Mouse (Mus musculus): Measurements from ENCODE around the gene Acap2. TPM values are rescaled to one million over a fixed set of nuclear protein-coding genes. Genes with fewer than 3 reads are reported as not detected.

Acap2 gene
- polyA plus RNA-seq, 1 experiment from 2014 or later: 10.6 TPM

- ATAC-seq (replicated peaks; ENCODE audit: extremely low read depth, insufficient read depth, low FRiP score): no peak
- H3K27me3 ChIP-seq (ENCODE audit: control insufficient read depth, insufficient read depth, low read length): no peaks in the 10 kb centered on the region
- no peak overlapping the region for H3K9ac ChIP-seq (ENCODE audit: low read length)
- no peaks in the 10 kb centered on the region for H3K36me3 ChIP-seq (ENCODE audit: control insufficient read depth, insufficient read depth)
- no peak overlapping the region for H3K4me2 ChIP-seq (ENCODE audit: low read depth, low read length)
- peaks cover 25% of the 10 kb centered on the region for H3K4me1 ChIP-seq (ENCODE audit: control insufficient read depth, insufficient read depth, low read length)
- H3K4me3 ChIP-seq (ENCODE audit: low read length): no peak overlapping the region
- 89% methylated on average over 2 of the region's 2 CpGs for WGBS
- H3K27ac ChIP-seq (ENCODE audit: low read length): no peak overlapping the region
- no peaks in the 10 kb centered on the region for H3K9me3 ChIP-seq (replicated peaks; ENCODE audit: control insufficient read depth, low read length)
Measured at GRCm38 (mm10) chr16:31185757-31186156, 15.3 kb downstream of the Acap2 start.

GRCm38 (mm10) chr16:31184727-31185126, 16.3 kb downstream of the Acap2 start:
- Histone ChIP-seq H3K36me3 (ENCODE audit: control insufficient read depth, insufficient read depth) (no peaks in the 10 kb centered on the region), H3K4me2 (ENCODE audit: low read depth, low read length) (no peak overlapping the region), H3K9me3 (replicated peaks; ENCODE audit: control insufficient read depth, low read length) (no peaks in the 10 kb centered on the region), H3K9ac (ENCODE audit: low read length) (no peak overlapping the region), H3K27ac (ENCODE audit: low read length) (no peak overlapping the region), H3K4me1 (ENCODE audit: control insufficient read depth, insufficient read depth, low read length) (peaks cover 25% of the 10 kb centered on the region), H3K4me3 (ENCODE audit: low read length) (no peak overlapping the region), H3K27me3 (ENCODE audit: control insufficient read depth, insufficient read depth, low read length) (no peaks in the 10 kb centered on the region)
- ATAC-seq (replicated peaks; ENCODE audit: extremely low read depth, insufficient read depth, low FRiP score): no peak
- 71% methylated on average over 4 of the region's 4 CpGs for WGBS

GRCm38 (mm10) chr16:31182576-31182975, 18.5 kb downstream of the Acap2 start:
- H3K27ac ChIP-seq (ENCODE audit: low read length): no peak overlapping the region
- ATAC-seq (replicated peaks; ENCODE audit: extremely low read depth, insufficient read depth, low FRiP score): no peak; the same call in 1 of the 2 replicates
- H3K9ac ChIP-seq (ENCODE audit: low read length): no peak overlapping the region
- 44% methylated on average over 9 of the region's 9 CpGs for WGBS
- no peaks in the 10 kb centered on the region for H3K9me3 ChIP-seq (replicated peaks; ENCODE audit: control insufficient read depth, low read length)
- no peaks in the 10 kb centered on the region for H3K27me3 ChIP-seq (ENCODE audit: control insufficient read depth, insufficient read depth, low read length)
- no peak overlapping the region for H3K4me2 ChIP-seq (ENCODE audit: low read depth, low read length)
- H3K4me1 ChIP-seq (ENCODE audit: control insufficient read depth, insufficient read depth, low read length): peaks cover 14% of the 10 kb centered on the region
- no peak overlapping the region for H3K4me3 ChIP-seq (ENCODE audit: low read length)
- no peaks in the 10 kb centered on the region for H3K36me3 ChIP-seq (ENCODE audit: control insufficient read depth, insufficient read depth)

GRCm38 (mm10) chr16:31180843-31181242, 20.2 kb downstream of the Acap2 start:
- Histone ChIP-seq H3K27me3 (ENCODE audit: control insufficient read depth, insufficient read depth, low read length) (no peaks in the 10 kb centered on the region), H3K27ac (ENCODE audit: low read length) (no peak overlapping the region), H3K4me1 (ENCODE audit: control insufficient read depth, insufficient read depth, low read length) (peaks cover 14% of the 10 kb centered on the region), H3K9me3 (replicated peaks; ENCODE audit: control insufficient read depth, low read length) (no peaks in the 10 kb centered on the region), H3K4me3 (ENCODE audit: low read length) (no peak overlapping the region), H3K36me3 (ENCODE audit: control insufficient read depth, insufficient read depth) (no peaks in the 10 kb centered on the region), H3K9ac (ENCODE audit: low read length) (no peak overlapping the region), H3K4me2 (ENCODE audit: low read depth, low read length) (no peak overlapping the region)
- 85% methylated on average over 8 of the region's 8 CpGs for WGBS
- no peak for ATAC-seq (replicated peaks; ENCODE audit: extremely low read depth, insufficient read depth, low FRiP score)

GRCm38 (mm10) chr16:31179384-31179783, 21.7 kb downstream of the Acap2 start:
- no peaks in the 10 kb centered on the region for H3K36me3 ChIP-seq (ENCODE audit: control insufficient read depth, insufficient read depth)
- no peaks in the 10 kb centered on the region for H3K9me3 ChIP-seq (replicated peaks; ENCODE audit: control insufficient read depth, low read length)
- no peak for ATAC-seq (replicated peaks; ENCODE audit: extremely low read depth, insufficient read depth, low FRiP score)
- H3K4me2 ChIP-seq (ENCODE audit: low read depth, low read length): no peak overlapping the region
- H3K27ac ChIP-seq (ENCODE audit: low read length): no peak overlapping the region
- no peak overlapping the region for H3K9ac ChIP-seq (ENCODE audit: low read length)
- H3K4me1 ChIP-seq (ENCODE audit: control insufficient read depth, insufficient read depth, low read length): peaks cover 14% of the 10 kb centered on the region
- WGBS: 68% methylated on average over 5 of the region's 5 CpGs
- no peaks in the 10 kb centered on the region for H3K27me3 ChIP-seq (ENCODE audit: control insufficient read depth, insufficient read depth, low read length)
- no peak overlapping the region for H3K4me3 ChIP-seq (ENCODE audit: low read length)

GRCm38 (mm10) chr16:31174880-31175638, 26.0 kb downstream of the Acap2 start:
- no peak overlapping the region for H3K9ac ChIP-seq (ENCODE audit: low read length)
- no peak overlapping the region for H3K4me3 ChIP-seq (ENCODE audit: low read length)
- no peaks in the 10 kb centered on the region for H3K36me3 ChIP-seq (ENCODE audit: control insufficient read depth, insufficient read depth)
- no peak overlapping the region for H3K4me2 ChIP-seq (ENCODE audit: low read depth, low read length)
- no peaks in the 10 kb centered on the region for H3K9me3 ChIP-seq (replicated peaks; ENCODE audit: control insufficient read depth, low read length)
- no peaks in the 10 kb centered on the region for H3K4me1 ChIP-seq (ENCODE audit: control insufficient read depth, insufficient read depth, low read length)
- no peaks in the 10 kb centered on the region for H3K27me3 ChIP-seq (ENCODE audit: control insufficient read depth, insufficient read depth, low read length)
- no peak overlapping the region for H3K27ac ChIP-seq (ENCODE audit: low read length)
- no peak for ATAC-seq (replicated peaks; ENCODE audit: extremely low read depth, insufficient read depth, low FRiP score)
- WGBS: 69% methylated on average over 9 of the region's 9 CpGs

- no peaks in the 10 kb centered on the region for H3K36me3 ChIP-seq (ENCODE audit: control insufficient read depth, insufficient read depth)
- H3K4me1 ChIP-seq (ENCODE audit: control insufficient read depth, insufficient read depth, low read length): peaks cover 9% of the 10 kb centered on the region
- no peak for ATAC-seq (replicated peaks; ENCODE audit: extremely low read depth, insufficient read depth, low FRiP score)
- H3K9me3 ChIP-seq (replicated peaks; ENCODE audit: control insufficient read depth, low read length): no peaks in the 10 kb centered on the region
- no peak overlapping the region for H3K4me2 ChIP-seq (ENCODE audit: low read depth, low read length)
- no peak overlapping the region for H3K27ac ChIP-seq (ENCODE audit: low read length)
- no peaks in the 10 kb centered on the region for H3K27me3 ChIP-seq (ENCODE audit: control insufficient read depth, insufficient read depth, low read length)
- WGBS: 90% methylated on average over 3 of the region's 3 CpGs
- no peak overlapping the region for H3K4me3 ChIP-seq (ENCODE audit: low read length)
- H3K9ac ChIP-seq (ENCODE audit: low read length): no peak overlapping the region
Measured at GRCm38 (mm10) chr16:31172229-31172628, 28.8 kb downstream of the Acap2 start.

GRCm38 (mm10) chr16:31171418-31171817, 29.6 kb downstream of the Acap2 start:
- ATAC-seq (replicated peaks; ENCODE audit: extremely low read depth, insufficient read depth, low FRiP score): no peak
- H3K9me3 ChIP-seq (replicated peaks; ENCODE audit: control insufficient read depth, low read length): no peaks in the 10 kb centered on the region
- no peak overlapping the region for H3K4me3 ChIP-seq (ENCODE audit: low read length)

GRCm38 (mm10) chr16:31170297-31170696, 30.7 kb downstream of the Acap2 start:
- Histone ChIP-seq H3K4me1 (ENCODE audit: control insufficient read depth, insufficient read depth, low read length) (peaks cover 9% of the 10 kb centered on the region), H3K4me3 (ENCODE audit: low read length) (no peak overlapping the region), H3K4me2 (ENCODE audit: low read depth, low read length) (no peak overlapping the region), H3K36me3 (ENCODE audit: control insufficient read depth, insufficient read depth) (no peaks in the 10 kb centered on the region), H3K9me3 (replicated peaks; ENCODE audit: control insufficient read depth, low read length) (no peaks in the 10 kb centered on the region), H3K27me3 (ENCODE audit: control insufficient read depth, insufficient read depth, low read length) (no peaks in the 10 kb centered on the region), H3K27ac (ENCODE audit: low read length) (no peak overlapping the region), H3K9ac (ENCODE audit: low read length) (no peak overlapping the region)
- 94% methylated on average over 8 of the region's 8 CpGs for WGBS
- ATAC-seq (replicated peaks; ENCODE audit: extremely low read depth, insufficient read depth, low FRiP score): no peak

More at GRCm38 (mm10) chr16:31171418-31171817, 29.6 kb downstream of the Acap2 start:
- no peaks in the 10 kb centered on the region for H3K27me3 ChIP-seq (ENCODE audit: control insufficient read depth, insufficient read depth, low read length)
- no peak overlapping the region for H3K4me2 ChIP-seq (ENCODE audit: low read depth, low read length)
- no peak overlapping the region for H3K27ac ChIP-seq (ENCODE audit: low read length)
- H3K36me3 ChIP-seq (ENCODE audit: control insufficient read depth, insufficient read depth): no peaks in the 10 kb centered on the region
- peaks cover 9% of the 10 kb centered on the region for H3K4me1 ChIP-seq (ENCODE audit: control insufficient read depth, insufficient read depth, low read length)
- H3K9ac ChIP-seq (ENCODE audit: low read length): no peak overlapping the region
